Mouse (Mus musculus) ES-E14 (cell line): ENCODE measurements around the gene Trpt1.

Source experiments
- CHD2 ChIP-seq: IDR thresholded peaks from 2 replicates; pipeline ENCODE4 v1.6.1; 2014; ENCODE audit warnings: mild to moderate bottlenecking, low read depth, low read length, inconsistent platforms
- HCFC1 ChIP-seq: IDR thresholded peaks from 2 replicates; pipeline ENCODE4 v1.6.1; 2012; ENCODE audit warnings: low read length, inconsistent platforms, borderline replicate concordance; ENCODE audit not compliant: insufficient read depth
- ZC3H11A ChIP-seq: IDR thresholded peaks from 2 replicates; pipeline ENCODE4 v1.6.1; 2012; ENCODE audit warnings: low read depth, mild to moderate bottlenecking, inconsistent platforms, low read length, borderline replicate concordance

- no peak for TF ChIP-seq ZC3H11A
- no peak for TF ChIP-seq CHD2
- no peak for TF ChIP-seq HCFC1
These were observed 18.1 kb downstream of the Trpt1 start for GRCm38 (mm10) chr19:7013984-7014383.
